Mouse (Mus musculus) midbrain, embryonic 10.5 days (tissue): Measurements from ENCODE around the gene Ccdc73. TPM values are rescaled to one million over a fixed set of nuclear protein-coding genes. Genes with fewer than 3 reads are reported as not detected.

Experiments used
- DNase-seq: peaks from one replicate; pipeline ENCODE4 v3.0.0-alpha.2; 2017; ENCODE audit warnings: low spot score
- H3K27ac ChIP-seq: fragments of 300-500 bp; sonication (generic); replicated peaks from 2 replicates; pipeline ENCODE4 v1.5.1; 2016; ENCODE audit warnings: mild to moderate bottlenecking
- H3K27me3 ChIP-seq: fragments of 300-500 bp; sonication (generic); 2 replicates; pipeline ENCODE4 v1.6.1; 2016; ENCODE audit warnings: low read depth, mild to moderate bottlenecking; ENCODE audit not compliant: poor library complexity, severe bottlenecking
- H3K36me3 ChIP-seq: fragments of 300-500 bp; sonication (generic); 2 replicates; pipeline ENCODE4 v1.6.1; 2016; ENCODE audit warnings: mild to moderate bottlenecking, moderate library complexity
- H3K4me1 ChIP-seq: fragments of 300-500 bp; sonication (generic); 2 replicates; pipeline ENCODE4 v1.6.1; 2016
- H3K4me3 ChIP-seq: fragments of 300-500 bp; sonication (generic); 2 replicates; pipeline ENCODE4 v1.5.1; 2016; ENCODE audit warnings: mild to moderate bottlenecking, moderate library complexity
- H3K9me3 ChIP-seq: fragments of 300-500 bp; sonication (generic); replicated peaks from 2 replicates; pipeline ENCODE4 v1.6.1; 2016; ENCODE audit warnings: mild to moderate bottlenecking
- WGBS: fragments of 180-500 bp; shearing (Covaris S2); methylation state at CpG from one replicate; pipeline ENCODE4 v1.1.7; 2016; 5-methylcytosine and 5-hydroxymethylcytosine counted together
- polyA plus RNA-seq: library from polyadenylated mRNA; unstranded; fragments of >200 nt; fragmentation: Nextera tagmentation; extraction: Ambion mirVana; gene quantifications from 2 replicates; pipeline ENCODE4 v1.2.1, GENCODE M21; 2016

Gene Ccdc73
- polyA plus RNA-seq, 1 experiment from 2014 or later, result 5.2 TPM

DNA sequence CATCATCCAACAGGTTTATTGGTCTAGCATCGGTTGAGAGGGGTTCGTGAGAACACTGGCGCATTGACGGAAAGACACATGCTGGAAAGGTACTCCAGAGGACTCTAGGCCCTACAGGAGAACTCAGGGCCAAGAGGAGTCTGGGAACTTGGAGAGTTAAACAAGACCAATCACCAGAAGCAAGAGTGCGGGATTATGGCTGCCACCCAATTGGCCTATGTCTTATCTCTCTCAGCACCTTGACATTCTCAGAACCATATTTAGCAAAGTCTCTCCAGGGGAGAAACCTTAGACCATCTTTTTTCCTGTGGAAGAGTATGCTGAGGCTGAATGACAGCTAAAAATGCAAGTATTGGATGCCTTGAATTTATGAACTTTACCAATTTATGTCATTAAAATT, 171.3 kb downstream of the Ccdc73 start:
- Histone ChIP-seq H3K4me3 (no peak overlapping the region), H3K27me3 (no peaks in the 10 kb centered on the region), H3K9me3 (no peaks in the 10 kb centered on the region), H3K27ac (no peak overlapping the region), H3K36me3 (no peaks in the 10 kb centered on the region), H3K4me1 (peaks cover 7% of the 10 kb centered on the region)
- WGBS, result 94% methylated on average over 5 of the region's 5 CpGs
- DNase-seq, result no peak

DNA sequence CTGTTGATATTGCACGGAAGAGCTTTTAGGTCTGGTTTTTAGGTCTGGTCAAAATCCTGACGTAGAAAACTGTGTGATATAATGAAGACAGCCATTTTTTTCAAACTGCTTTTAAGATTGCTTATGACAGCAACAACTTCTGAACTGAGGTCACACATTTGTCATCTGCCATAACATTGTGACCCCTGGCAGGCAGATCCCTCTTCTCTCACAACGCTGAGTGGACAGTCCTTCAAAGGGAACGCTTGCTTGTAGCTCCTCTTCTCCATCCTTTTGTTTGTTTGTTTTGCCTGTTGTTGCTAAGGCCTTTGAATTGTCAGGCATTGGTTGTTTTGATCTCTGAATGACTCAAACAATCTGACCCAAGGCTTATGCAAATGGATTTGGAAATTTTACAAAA, 173.3 kb downstream of the Ccdc73 start:
- no peaks in the 10 kb centered on the region for H3K27me3 ChIP-seq
- no peak overlapping the region for H3K4me3 ChIP-seq
- no peaks in the 10 kb centered on the region for H3K4me1 ChIP-seq
- WGBS, result 76% methylated on average over 4 of the region's 4 CpGs
- H3K9me3 ChIP-seq, result no peaks in the 10 kb centered on the region
- no peak overlapping the region for H3K27ac ChIP-seq
- no peaks in the 10 kb centered on the region for H3K36me3 ChIP-seq
- DNase-seq, result no peak

- H3K27me3 ChIP-seq, result no peaks in the 10 kb centered on the region
- DNase-seq, result no peak
- H3K4me3 ChIP-seq, result no peak overlapping the region
- no peaks in the 10 kb centered on the region for H3K4me1 ChIP-seq
- no peaks in the 10 kb centered on the region for H3K9me3 ChIP-seq
- no peak overlapping the region for H3K27ac ChIP-seq
- no peaks in the 10 kb centered on the region for H3K36me3 ChIP-seq
- 88% methylated on average over 4 of the region's 4 CpGs for WGBS
Observed at GRCm38 (mm10) chr2:105043152-105043551, 175.5 kb downstream of the Ccdc73 start.

DNA sequence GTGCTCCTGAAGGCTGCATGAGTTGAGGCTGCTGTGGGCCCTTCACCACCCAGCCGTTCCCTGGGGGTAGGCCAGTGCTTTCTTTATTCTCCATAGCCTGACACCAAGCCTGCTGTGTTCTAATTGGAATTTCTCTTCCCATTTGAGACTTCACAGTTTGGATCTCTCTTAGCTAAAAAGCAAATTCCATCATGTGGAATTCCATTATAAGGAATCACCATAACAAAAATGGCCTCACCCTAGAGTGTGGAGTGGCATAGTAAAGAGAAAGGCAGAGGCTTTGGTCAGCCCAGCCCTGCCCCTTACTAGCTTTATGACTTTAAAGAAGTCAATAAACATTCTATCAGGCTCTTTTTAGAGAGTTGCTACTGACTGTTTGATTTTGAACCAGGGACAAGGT, 180.7 kb downstream of the Ccdc73 start:
- no peak for DNase-seq
- H3K36me3 ChIP-seq, result no peaks in the 10 kb centered on the region
- no peaks in the 10 kb centered on the region for H3K27me3 ChIP-seq
- no peak overlapping the region for H3K27ac ChIP-seq
- WGBS, result 54% methylated on average over 1 of the region's 1 CpGs
- no peak overlapping the region for H3K4me3 ChIP-seq
- no peaks in the 10 kb centered on the region for H3K4me1 ChIP-seq
- H3K9me3 ChIP-seq, result no peaks in the 10 kb centered on the region

- H3K4me3 ChIP-seq, result no peak overlapping the region
- H3K9me3 ChIP-seq, result no peaks in the 10 kb centered on the region
- WGBS, result 83% methylated on average over 1 of the region's 1 CpGs
- no peak for DNase-seq
- H3K27me3 ChIP-seq, result no peaks in the 10 kb centered on the region
- no peaks in the 10 kb centered on the region for H3K4me1 ChIP-seq
- H3K27ac ChIP-seq, result no peak overlapping the region
- no peaks in the 10 kb centered on the region for H3K36me3 ChIP-seq
Observed at GRCm38 (mm10) chr2:105055529-105055928, 187.9 kb downstream of the Ccdc73 start.

GRCm38 (mm10) chr2:105058577-105059116, 191.0 kb downstream of the Ccdc73 start:
- no peaks in the 10 kb centered on the region for H3K9me3 ChIP-seq
- no peaks in the 10 kb centered on the region for H3K27me3 ChIP-seq
- H3K4me3 ChIP-seq, result no peak overlapping the region
- H3K27ac ChIP-seq, result no peak overlapping the region
- no peak for DNase-seq
- WGBS, result 81% methylated on average over 7 of the region's 7 CpGs
- H3K4me1 ChIP-seq, result peaks cover 6% of the 10 kb centered on the region
- H3K36me3 ChIP-seq, result no peaks in the 10 kb centered on the region

DNA sequence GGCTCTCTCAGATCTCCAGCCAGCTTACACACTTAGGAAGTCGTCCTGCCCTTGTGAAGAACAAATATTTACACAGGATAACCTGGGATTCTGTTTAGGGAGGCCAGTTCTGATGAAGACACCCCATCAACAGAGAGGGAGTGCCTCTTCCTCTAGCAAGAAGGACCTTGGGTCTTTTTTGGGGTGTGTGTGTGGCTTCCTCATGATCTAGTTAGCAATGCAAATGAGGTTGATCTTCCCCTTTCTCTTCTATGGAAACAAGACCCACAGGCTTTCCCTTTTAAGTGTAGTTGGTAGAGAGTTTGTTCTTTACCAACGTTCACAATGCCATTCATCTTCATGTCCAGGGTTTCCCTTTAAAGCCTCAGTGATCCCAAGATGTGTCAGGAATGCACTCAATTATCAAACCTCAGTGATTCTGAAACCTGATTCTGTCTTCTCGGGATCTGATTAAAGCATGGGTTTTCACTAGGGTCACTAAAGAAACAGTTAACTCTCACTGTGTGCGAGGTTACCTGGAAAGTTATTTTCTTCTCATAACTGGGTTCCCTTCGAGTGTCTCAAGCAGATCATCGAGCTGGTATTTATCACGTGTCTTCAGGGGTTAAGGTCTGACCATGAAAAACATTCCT, 195.3 kb downstream of the Ccdc73 start:
- Histone ChIP-seq H3K27me3 (no peaks in the 10 kb centered on the region), H3K4me1 (peaks cover 6% of the 10 kb centered on the region), H3K27ac (no peak overlapping the region), H3K36me3 (no peaks in the 10 kb centered on the region), H3K9me3 (no peaks in the 10 kb centered on the region), H3K4me3 (no peak overlapping the region)
- no peak for DNase-seq
- WGBS, result 64% methylated on average over 7 of the region's 7 CpGs

Other genes starting within 250 kb of the Ccdc73 start
- gene Tcp11l1, start 155.6 kb upstream of the Ccdc73 start, polyA plus RNA-seq, result 58.3 and 58.7 TPM in 2 replicates
- not detected in 2 replicates for gene Pin1rt1, start 151.4 kb upstream of the Ccdc73 start, polyA plus RNA-seq
- 3.5 TPM in 2 replicates for gene Depdc7, start 124.9 kb upstream of the Ccdc73 start, polyA plus RNA-seq
- 9.2 and 9.3 TPM in 2 replicates for gene Qser1, start 51.0 kb upstream of the Ccdc73 start, polyA plus RNA-seq
- 0.35 and 0.93 TPM in 2 replicates for gene Prrg4, start 17.9 kb upstream of the Ccdc73 start, polyA plus RNA-seq
- 285 and 314 TPM in 2 replicates for gene Eif3m, start 149.3 kb downstream of the Ccdc73 start, polyA plus RNA-seq
- not detected in 2 replicates for gene Gm11060, start 224.2 kb downstream of the Ccdc73 start, polyA plus RNA-seq